Mouse (Mus musculus): ENCODE measurements at regions not wholly inside any gene's neighbourhood (a gene's known extent, or its start where the extent isn't known, plus 50 kb on each side); places are given as distances from the start of the nearest gene placed in this dataset.
"Not testable (repeated sequence)": the region's sequence is repeated elsewhere in the genome, so short reads cannot be mapped to it uniquely, and the experiment has no call there.

GRCm38 (mm10) chr6:4277245-4277890 is 190.6 kb upstream of the Bet1 start:
- WGBS = 42% methylated on average over 2 of the region's 2 CpGs
- no peaks in the 10 kb centered on the region for H3K27me3 ChIP-seq (replicated peaks; ENCODE audit: insufficient read depth, low read length)
- H3K27ac ChIP-seq (ENCODE audit: low read length) = no peak overlapping the region
- no peak for ATAC-seq
- no peak overlapping the region for H3K4me2 ChIP-seq (replicated peaks; ENCODE audit: low read depth, low read length)
- no peak for DNase-seq (ENCODE audit: low spot score)
- H3K9me3 ChIP-seq (ENCODE audit: low read length) = no peaks in the 10 kb centered on the region
- H3K4me1 ChIP-seq (ENCODE audit: insufficient read depth, low read depth, low read length) = no peaks in the 10 kb centered on the region
- H3K4me3 ChIP-seq (ENCODE audit: low read depth, low read length) = no peak overlapping the region
- TF ChIP-seq EP300 (IDR thresholded peaks at IDR 0.05) (no peak), CTCF (IDR thresholded peaks at IDR 0.05) (no peak)
- H3K9ac ChIP-seq (replicated peaks; ENCODE audit: low read depth) = no peak overlapping the region
- H3K36me3 ChIP-seq (ENCODE audit: insufficient read depth, low read length) = no peaks in the 10 kb centered on the region

DNA sequence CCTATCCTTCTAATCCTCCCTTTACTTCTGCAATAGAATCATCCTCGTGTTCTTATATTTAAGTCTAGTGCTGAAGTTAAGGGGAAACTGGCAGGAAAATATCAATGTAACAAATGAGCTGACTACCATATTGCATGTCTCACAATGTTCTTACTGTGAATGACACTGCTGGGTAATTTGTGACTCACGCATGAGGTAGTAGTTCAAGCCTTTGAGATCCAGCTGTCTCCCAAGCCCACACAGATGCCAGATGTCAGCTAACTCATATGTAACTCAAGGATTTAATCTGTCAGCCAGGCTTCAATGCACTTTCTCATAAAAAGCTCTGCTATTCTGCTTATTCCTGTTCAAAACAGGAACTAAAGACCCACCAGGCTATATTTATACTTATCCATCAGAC is 204.6 kb upstream of the Bet1 start:
- H3K27me3 ChIP-seq (replicated peaks; ENCODE audit: insufficient read depth, low read length) = no peaks in the 10 kb centered on the region
- no peaks in the 10 kb centered on the region for H3K36me3 ChIP-seq (ENCODE audit: insufficient read depth, low read length)
- H3K4me2 ChIP-seq (replicated peaks; ENCODE audit: low read depth, low read length) = no peak overlapping the region
- no peaks in the 10 kb centered on the region for H3K9me3 ChIP-seq (ENCODE audit: low read length)
- H3K9ac ChIP-seq (replicated peaks; ENCODE audit: low read depth) = no peak overlapping the region
- WGBS = 59% methylated on average over 2 of the region's 2 CpGs
- no peak for TF ChIP-seq CTCF (IDR thresholded peaks at IDR 0.05)
- no peak for TF ChIP-seq EP300 (IDR thresholded peaks at IDR 0.05)
- no peak overlapping the region for H3K27ac ChIP-seq (ENCODE audit: low read length)
- peak; percentile 25 for DNase-seq (ENCODE audit: low spot score)
- no peaks in the 10 kb centered on the region for H3K4me1 ChIP-seq (ENCODE audit: insufficient read depth, low read depth, low read length)
- ATAC-seq = no peak
- H3K4me3 ChIP-seq (ENCODE audit: low read depth, low read length) = no peak overlapping the region

GRCm38 (mm10) chr6:4303410-4303809 is 201.2 kb upstream of the Col1a2 start:
- not testable (repeated sequence) for H3K27me3 ChIP-seq (replicated peaks; ENCODE audit: insufficient read depth, low read length); H3K4me3 ChIP-seq (ENCODE audit: low read depth, low read length); ATAC-seq; H3K9ac ChIP-seq (replicated peaks; ENCODE audit: low read depth); H3K36me3 ChIP-seq (ENCODE audit: insufficient read depth, low read length); DNase-seq (ENCODE audit: low spot score); H3K27ac ChIP-seq (ENCODE audit: low read length); H3K4me1 ChIP-seq (ENCODE audit: insufficient read depth, low read depth, low read length); H3K4me2 ChIP-seq (replicated peaks; ENCODE audit: low read depth, low read length); H3K9me3 ChIP-seq (ENCODE audit: low read length)

- Histone ChIP-seq H3K27ac (ENCODE audit: low read length) (no peak overlapping the region), H3K4me1 (ENCODE audit: insufficient read depth, low read depth, low read length) (no peaks in the 10 kb centered on the region), H3K9ac (replicated peaks; ENCODE audit: low read depth) (no peak overlapping the region), H3K36me3 (ENCODE audit: insufficient read depth, low read length) (no peaks in the 10 kb centered on the region), H3K4me3 (ENCODE audit: low read depth, low read length) (no peak overlapping the region), H3K27me3 (replicated peaks; ENCODE audit: insufficient read depth, low read length) (no peaks in the 10 kb centered on the region), H3K9me3 (ENCODE audit: low read length) (no peaks in the 10 kb centered on the region), H3K4me2 (replicated peaks; ENCODE audit: low read depth, low read length) (no peak overlapping the region)
- TF ChIP-seq EP300 (IDR thresholded peaks at IDR 0.05) = no peak
- TF ChIP-seq CTCF (IDR thresholded peaks at IDR 0.05) = no peak
- 80% methylated on average over 4 of the region's 4 CpGs for WGBS
- DNase-seq (ENCODE audit: low spot score) (no peak), ATAC-seq (no peak)
These were observed 154.7 kb upstream of the Col1a2 start for GRCm38 (mm10) chr6:4349953-4350352.

GRCm38 (mm10) chr6:4362220-4362619 is 142.4 kb upstream of the Col1a2 start:
- Histone ChIP-seq H3K27me3 (replicated peaks; ENCODE audit: insufficient read depth, low read length) (no peaks in the 10 kb centered on the region), H3K9me3 (ENCODE audit: low read length) (no peaks in the 10 kb centered on the region), H3K4me1 (ENCODE audit: insufficient read depth, low read depth, low read length) (no peaks in the 10 kb centered on the region), H3K9ac (replicated peaks; ENCODE audit: low read depth) (no peak overlapping the region), H3K4me3 (ENCODE audit: low read depth, low read length) (no peak overlapping the region), H3K36me3 (ENCODE audit: insufficient read depth, low read length) (no peaks in the 10 kb centered on the region), H3K27ac (ENCODE audit: low read length) (no peak overlapping the region), H3K4me2 (replicated peaks; ENCODE audit: low read depth, low read length) (no peak overlapping the region)
- no peak for TF ChIP-seq CTCF (IDR thresholded peaks at IDR 0.05)
- TF ChIP-seq EP300 (IDR thresholded peaks at IDR 0.05) = no peak
- DNase-seq (ENCODE audit: low spot score) (no peak), ATAC-seq (no peak)
- 92% methylated on average over 2 of the region's 2 CpGs for WGBS

DNA sequence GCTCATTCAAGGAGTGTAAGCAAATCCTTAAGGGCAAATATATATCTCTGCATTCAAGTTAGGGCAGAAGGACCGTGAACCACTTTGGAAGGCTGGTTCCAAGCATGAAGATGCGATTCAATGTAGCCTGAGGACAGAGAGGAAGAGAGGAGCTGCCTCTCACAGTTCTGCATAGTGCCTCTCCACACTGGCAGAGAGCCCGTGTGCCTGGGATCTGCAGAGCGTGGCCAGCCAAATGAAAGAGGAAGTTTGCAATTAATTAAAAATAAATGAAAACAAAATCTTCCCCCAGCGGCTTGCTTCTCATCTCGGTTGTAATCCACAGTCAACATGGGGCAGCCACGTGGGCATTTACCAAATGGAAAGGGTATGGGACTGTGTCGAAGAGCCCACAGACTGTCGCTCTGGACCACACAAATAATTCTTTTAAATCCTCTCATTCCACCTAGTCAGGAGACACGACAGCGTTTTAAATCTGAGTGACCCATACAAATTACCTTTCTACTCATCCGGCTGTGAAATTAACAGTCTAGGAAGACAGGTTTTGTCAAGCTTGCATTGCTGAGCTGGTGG is 129.1 kb upstream of the Col1a2 start:
- ATAC-seq = no peak
- Histone ChIP-seq H3K36me3 (ENCODE audit: insufficient read depth, low read length) (no peaks in the 10 kb centered on the region), H3K4me1 (ENCODE audit: insufficient read depth, low read depth, low read length) (no peaks in the 10 kb centered on the region), H3K9me3 (ENCODE audit: low read length) (no peaks in the 10 kb centered on the region), H3K27me3 (replicated peaks; ENCODE audit: insufficient read depth, low read length) (no peaks in the 10 kb centered on the region), H3K4me3 (ENCODE audit: low read depth, low read length) (no peak overlapping the region), H3K9ac (replicated peaks; ENCODE audit: low read depth) (no peak overlapping the region), H3K27ac (ENCODE audit: low read length) (no peak overlapping the region), H3K4me2 (replicated peaks; ENCODE audit: low read depth, low read length) (no peak overlapping the region)
- no peak for DNase-seq (ENCODE audit: low spot score)
- TF ChIP-seq EP300 (IDR thresholded peaks at IDR 0.05) (no peak), CTCF (IDR thresholded peaks at IDR 0.05) (no peak)
- 54% methylated on average over 12 of the region's 12 CpGs for whole genome bisulfite sequencing

DNA sequence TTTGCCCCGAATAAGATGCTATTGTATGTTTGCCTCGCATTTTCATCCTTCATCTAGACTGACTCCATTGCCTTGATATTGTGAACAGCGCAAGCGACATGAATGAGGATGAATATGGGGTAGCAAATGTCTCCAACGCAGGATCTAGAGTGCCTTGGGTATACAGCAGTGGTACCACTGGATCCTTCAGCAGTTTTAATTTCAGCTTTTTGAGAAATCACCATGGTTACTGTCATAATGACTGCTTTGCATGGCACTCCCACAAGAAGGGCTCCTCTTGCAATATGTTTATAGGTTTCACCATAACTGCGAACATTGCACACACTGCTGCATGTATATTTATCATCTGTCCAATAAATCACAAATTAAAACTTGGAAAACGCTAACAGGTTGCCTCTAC is 107.8 kb upstream of the Col1a2 start:
- TF ChIP-seq CTCF (IDR thresholded peaks at IDR 0.05) (no peak), EP300 (IDR thresholded peaks at IDR 0.05) (no peak)
- H3K27ac ChIP-seq (ENCODE audit: low read length) = no peak overlapping the region
- no peak overlapping the region for H3K4me3 ChIP-seq (ENCODE audit: low read depth, low read length)
- H3K27me3 ChIP-seq (replicated peaks; ENCODE audit: insufficient read depth, low read length) = no peaks in the 10 kb centered on the region
- ATAC-seq (no peak), DNase-seq (ENCODE audit: low spot score) (no peak)
- no peak overlapping the region for H3K9ac ChIP-seq (replicated peaks; ENCODE audit: low read depth)
- no peak overlapping the region for H3K4me2 ChIP-seq (replicated peaks; ENCODE audit: low read depth, low read length)
- WGBS = 90% methylated on average over 7 of the region's 7 CpGs
- no peaks in the 10 kb centered on the region for H3K9me3 ChIP-seq (ENCODE audit: low read length)
- no peaks in the 10 kb centered on the region for H3K4me1 ChIP-seq (ENCODE audit: insufficient read depth, low read depth, low read length)
- no peaks in the 10 kb centered on the region for H3K36me3 ChIP-seq (ENCODE audit: insufficient read depth, low read length)

Data from lung, postnatal 0 days (tissue).